In genomic region chr9:58534766-58535165, GRCm38 (mm10) we compare ENCODE assay signal across 10 mouse cellular contexts. TPM values are rescaled to one million over a fixed set of nuclear protein-coding genes. Genes with fewer than 3 reads are reported as not detected.
DNase-seq lines count a peak whose midpoint lies in the region; ATAC-seq and TF ChIP-seq lines count a peak whose summit lies in the region.
"Had no signal": no experiment of that assay in that cellular context is flagged by ENCODE, and none has a peak within 500 bp of the region (broad histone marks: within the 10 kb centered on the region; RNA-seq: fewer than 3 reads in every experiment).

No protein-coding gene starts in this region.

- no peak overlapping the region for H3K4me2 ChIP-seq in kidney, embryonic 16.5 days (replicated peaks; ENCODE audit: low read depth, low read length)
- H3K4me2 ChIP-seq in hindbrain, embryonic 11.5 days (replicated peaks; ENCODE audit: low read depth, low read length): no peak overlapping the region
- H3K4me2 ChIP-seq: embryonic facial prominence, embryonic 13.5 days; limb, embryonic 15.5 days had no signal

- H3K9me3 ChIP-seq in kidney, embryonic 16.5 days (ENCODE audit: low read length): no peaks in the 10 kb centered on the region
- no peaks in the 10 kb centered on the region for H3K9me3 ChIP-seq in hindbrain, embryonic 11.5 days (ENCODE audit: control insufficient read depth, low read length)
- H3K9me3 ChIP-seq: embryonic facial prominence, embryonic 13.5 days; limb, embryonic 15.5 days had no signal

- no peak for ATAC-seq in kidney, embryonic 16.5 days (ENCODE audit: low FRiP score, low TSS enrichment)
- ATAC-seq in hindbrain, embryonic 11.5 days (ENCODE audit: low FRiP score): no peak

- H3K4me1 ChIP-seq in kidney, embryonic 16.5 days (ENCODE audit: insufficient read depth, low read length): no peaks in the 10 kb centered on the region
- no peaks in the 10 kb centered on the region for H3K4me1 ChIP-seq in hindbrain, embryonic 11.5 days (replicated peaks; ENCODE audit: control insufficient read depth, insufficient read depth, low read length)
- no peaks in the 10 kb centered on the region for H3K4me1 ChIP-seq in liver, adult 2 months (ENCODE audit: control insufficient read depth, insufficient read depth, low read length)

- H3K4me3 ChIP-seq in kidney, embryonic 16.5 days (ENCODE audit: low read length): no peak overlapping the region
- H3K4me3 ChIP-seq in hindbrain, embryonic 11.5 days (ENCODE audit: low read depth, low read length): no peak overlapping the region
- no peak overlapping the region for H3K4me3 ChIP-seq in liver, adult 2 months (ENCODE audit: insufficient read depth, low read depth, low read length)
- H3K4me3 ChIP-seq: embryonic facial prominence, embryonic 13.5 days; limb, embryonic 15.5 days had no signal

- H3K9ac ChIP-seq in kidney, embryonic 16.5 days (replicated peaks; ENCODE audit: low read length): no peak overlapping the region
- H3K9ac ChIP-seq in hindbrain, embryonic 11.5 days (ENCODE audit: low read depth, low read length): no peak overlapping the region
- no peak overlapping the region for H3K9ac ChIP-seq in liver, adult 2 months (ENCODE audit: low read depth, low read length)
- H3K9ac ChIP-seq: embryonic facial prominence, embryonic 13.5 days; limb, embryonic 15.5 days had no signal

- peaks cover 19% of the 10 kb centered on the region for H3K36me3 ChIP-seq in kidney, embryonic 16.5 days (ENCODE audit: insufficient read depth, low read length)
- H3K36me3 ChIP-seq in hindbrain, embryonic 11.5 days (ENCODE audit: control insufficient read depth, insufficient read depth, low read length): no peaks in the 10 kb centered on the region
- no peaks in the 10 kb centered on the region for H3K36me3 ChIP-seq in liver, adult 2 months (ENCODE audit: control insufficient read depth, insufficient read depth, low read length)

- no peak for TF ChIP-seq POLR2A in liver, adult 2 months (IDR thresholded peaks at IDR 0.05; ENCODE audit: extremely low read depth, insufficient read depth, low read length)

- WGBS in kidney, embryonic 16.5 days: 58% methylated on average over 1 of the region's 1 CpGs
- 52% methylated on average over 1 of the region's 1 CpGs for whole genome bisulfite sequencing in hindbrain, embryonic 11.5 days
- WGBS in liver, adult 2 months: 42% methylated on average over 1 of the region's 1 CpGs

- no peaks in the 10 kb centered on the region for H3K79me2 ChIP-seq in liver, adult 2 months (ENCODE audit: control insufficient read depth, insufficient read depth, low read length)

- H3K27me3 ChIP-seq in kidney, embryonic 16.5 days (ENCODE audit: insufficient read depth, low read length): no peaks in the 10 kb centered on the region
- no peaks in the 10 kb centered on the region for H3K27me3 ChIP-seq in hindbrain, embryonic 11.5 days (ENCODE audit: control insufficient read depth, insufficient read depth, low read length)
- no peaks in the 10 kb centered on the region for H3K27me3 ChIP-seq in liver, adult 2 months (ENCODE audit: control insufficient read depth, insufficient read depth, low read length)
- H3K27me3 ChIP-seq: embryonic facial prominence, embryonic 13.5 days; limb, embryonic 15.5 days had no signal

- peak; percentile 38 for DNase-seq in kidney, adult 18-20 months
- DNase-seq in MN1 (ENCODE audit: low spot score): peak; percentile 76
- DNase-seq in cerebellum, postnatal 25 days: peak; percentile 59 to 78
- DNase-seq in hindbrain, embryonic 11.5 days (ENCODE audit: low spot score): peak; percentile 79
- peak; percentile 54 for DNase-seq in liver, adult 2 months (ENCODE audit: extremely low read depth, low read depth, low spot score)
- DNase-seq in neural tube, embryonic 10.5 days (ENCODE audit: extremely low spot score, low spot score): peak; percentile 42
- no peak for DNase-seq in urinary bladder, adult 2 months (ENCODE audit: low spot score)

- no peak overlapping the region for H3K27ac ChIP-seq in kidney, embryonic 16.5 days (ENCODE audit: low read length)
- no peak overlapping the region for H3K27ac ChIP-seq in hindbrain, embryonic 11.5 days (ENCODE audit: low read depth, low read length)
- H3K27ac ChIP-seq in liver, adult 2 months (replicated peaks; ENCODE audit: insufficient read depth, low read depth, low read length): no peak overlapping the region
- H3K27ac ChIP-seq: embryonic facial prominence, embryonic 13.5 days; limb, embryonic 15.5 days had no signal

- no peak; the same call in 1 of the 2 replicates for TF ChIP-seq CTCF in liver, adult 2 months (IDR thresholded peaks at IDR 0.05; ENCODE audit: low read depth, low read length)

RNA-seq across cellular contexts. Expression of gene Cd276, which starts 20.5 kb away (rescaled TPM):
- polyA plus RNA-seq in kidney, embryonic 16.5 days (2015; fragmentation: Nextera tagmentation; extraction: Ambion mirVana): 38.5 and 41.9 TPM in 2 replicates
- polyA plus RNA-seq in hindbrain, embryonic 11.5 days (2014; fragmentation: Nextera tagmentation; extraction: Ambion mirVana): 26.6 and 27.9 TPM in 2 replicates
- total RNA-seq in liver, adult 2 months (2014; rRNA removed): 1.3 and 1.5 TPM in 2 replicates
- polyA plus RNA-seq in liver, adult 2 months (2012; rRNA removed): 2.8 and 4.5 TPM in 2 replicates
- polyA plus RNA-seq in urinary bladder, adult 2 months (2012; rRNA removed): 9.3 and 11.2 TPM in 2 replicates

RNA-seq across cellular contexts. Expression of gene Insyn1, which starts 46.4 kb away (rescaled TPM):
- 1.0 and 1.5 TPM in 2 replicates for polyA plus RNA-seq in kidney, embryonic 16.5 days (2015; fragmentation: Nextera tagmentation; extraction: Ambion mirVana)
- polyA plus RNA-seq in hindbrain, embryonic 11.5 days (2014; fragmentation: Nextera tagmentation; extraction: Ambion mirVana): 2.3 and 2.6 TPM in 2 replicates
- total RNA-seq in liver, adult 2 months (2014; rRNA removed): 0.07 and 0.09 TPM in 2 replicates
- polyA plus RNA-seq in liver, adult 2 months (2012; rRNA removed): 0.10 TPM in 1 of 2 replicates, not detected in the other
- 4.1 and 4.8 TPM in 2 replicates for polyA plus RNA-seq in urinary bladder, adult 2 months (2012; rRNA removed)

RNA-seq across cellular contexts. Expression of gene Nptn, which starts 47.3 kb away (rescaled TPM):
- 135 and 139 TPM in 2 replicates for polyA plus RNA-seq in kidney, embryonic 16.5 days (2015; fragmentation: Nextera tagmentation; extraction: Ambion mirVana)
- polyA plus RNA-seq in hindbrain, embryonic 11.5 days (2014; fragmentation: Nextera tagmentation; extraction: Ambion mirVana): 70.4 and 75.4 TPM in 2 replicates
- total RNA-seq in liver, adult 2 months (2014; rRNA removed): 55.6 and 65.2 TPM in 2 replicates
- 115 and 141 TPM in 2 replicates for polyA plus RNA-seq in liver, adult 2 months (2012; rRNA removed)
- 708 and 807 TPM in 2 replicates for polyA plus RNA-seq in urinary bladder, adult 2 months (2012; rRNA removed)
